Mouse (Mus musculus): ENCODE data around the gene Neurod4. TPM values are rescaled to one million over a fixed set of nuclear protein-coding genes. Genes with fewer than 3 reads are reported as not detected.
"Not testable (repeated sequence)": the region's sequence is repeated elsewhere in the genome, so short reads cannot be mapped to it uniquely, and the experiment has no call there.

The Neurod4 gene
- polyA plus RNA-seq, 1 experiment: 0.04 TPM

DNA sequence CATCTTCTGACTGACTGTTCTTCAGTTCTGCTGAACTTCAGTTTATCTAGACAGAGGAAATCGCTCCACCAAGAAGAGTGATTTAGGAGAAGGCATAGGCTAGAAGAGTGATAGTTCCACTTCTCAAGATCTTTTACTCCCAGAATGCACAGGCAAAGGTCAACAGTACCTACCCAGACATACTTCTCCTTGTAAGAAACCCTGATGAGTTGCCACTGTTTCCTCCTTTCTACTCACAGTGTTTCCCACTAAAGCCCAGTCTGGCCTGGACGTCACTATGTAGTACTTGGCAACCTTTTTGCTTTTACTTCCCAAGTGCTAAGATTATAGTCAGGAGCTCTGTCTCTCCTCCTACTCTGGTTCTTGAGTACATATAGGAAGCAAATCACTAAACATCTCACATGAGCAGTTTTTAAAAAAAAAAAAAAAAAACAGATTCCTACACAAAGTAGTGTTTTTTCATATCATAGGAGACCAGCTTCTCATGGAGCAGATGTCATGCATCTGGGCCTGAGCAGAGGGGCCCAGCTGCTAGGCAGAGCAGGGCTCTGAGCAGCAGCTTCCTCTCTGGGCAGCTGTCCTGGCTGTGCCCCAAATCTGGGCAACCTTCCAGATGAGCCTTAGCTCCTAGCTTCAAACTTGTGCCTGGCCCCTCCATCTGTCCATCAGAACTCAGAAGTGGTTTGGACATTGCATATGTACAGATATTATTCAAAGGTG lies 34.2 kb upstream of the Neurod4 start:
- no peak overlapping the region for H3K27ac ChIP-seq (ENCODE audit: insufficient read depth, low read length)
- 42% methylated on average over 2 of the region's 2 CpGs for WGBS
- no peak for DNase-seq (ENCODE audit: low read depth in 1 of 2, low spot score in 2 of 2)
- no peaks in the 10 kb centered on the region for H3K36me3 ChIP-seq (ENCODE audit: control insufficient read depth, insufficient read depth, low read length)
- TF ChIP-seq CTCF (IDR thresholded peaks at IDR 0.05; ENCODE audit: extremely low read depth, insufficient read depth, insufficient read length, insufficient replicate concordance): no peak
- no peaks in the 10 kb centered on the region for H3K27me3 ChIP-seq (ENCODE audit: control insufficient read depth, insufficient read depth, low read length)
- no peak overlapping the region for H3K4me3 ChIP-seq (ENCODE audit: extremely low read depth, insufficient read depth, insufficient read length)
- H3K4me1 ChIP-seq (ENCODE audit: control insufficient read depth, insufficient read depth, insufficient read length): no peaks in the 10 kb centered on the region

DNA sequence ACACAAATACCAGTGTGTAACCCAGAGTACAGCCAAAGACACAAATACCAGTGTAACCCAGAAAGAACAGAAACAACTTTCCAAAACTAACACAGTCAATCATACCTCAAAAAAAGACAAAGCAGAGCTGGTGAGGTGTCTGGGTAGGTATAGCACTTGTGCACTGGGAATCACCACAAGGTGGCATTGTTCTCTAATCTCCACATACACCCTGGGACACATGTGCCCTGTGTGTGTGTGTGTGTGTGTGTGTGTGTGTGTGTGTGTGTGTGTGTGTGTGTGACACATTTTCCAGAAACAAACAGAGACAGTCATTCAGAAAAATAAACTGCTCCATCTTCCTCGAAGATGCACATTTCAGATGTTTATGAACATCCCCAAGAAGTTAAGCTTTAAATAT lies 33.5 kb upstream of the Neurod4 start:
- 43% methylated on average over 1 of the region's 1 CpGs for WGBS
- peak; percentile 41 to 52 for DNase-seq (ENCODE audit: low read depth in 1 of 2, low spot score in 2 of 2)
- no peaks in the 10 kb centered on the region for H3K27me3 ChIP-seq (ENCODE audit: control insufficient read depth, insufficient read depth, low read length)

DNA sequence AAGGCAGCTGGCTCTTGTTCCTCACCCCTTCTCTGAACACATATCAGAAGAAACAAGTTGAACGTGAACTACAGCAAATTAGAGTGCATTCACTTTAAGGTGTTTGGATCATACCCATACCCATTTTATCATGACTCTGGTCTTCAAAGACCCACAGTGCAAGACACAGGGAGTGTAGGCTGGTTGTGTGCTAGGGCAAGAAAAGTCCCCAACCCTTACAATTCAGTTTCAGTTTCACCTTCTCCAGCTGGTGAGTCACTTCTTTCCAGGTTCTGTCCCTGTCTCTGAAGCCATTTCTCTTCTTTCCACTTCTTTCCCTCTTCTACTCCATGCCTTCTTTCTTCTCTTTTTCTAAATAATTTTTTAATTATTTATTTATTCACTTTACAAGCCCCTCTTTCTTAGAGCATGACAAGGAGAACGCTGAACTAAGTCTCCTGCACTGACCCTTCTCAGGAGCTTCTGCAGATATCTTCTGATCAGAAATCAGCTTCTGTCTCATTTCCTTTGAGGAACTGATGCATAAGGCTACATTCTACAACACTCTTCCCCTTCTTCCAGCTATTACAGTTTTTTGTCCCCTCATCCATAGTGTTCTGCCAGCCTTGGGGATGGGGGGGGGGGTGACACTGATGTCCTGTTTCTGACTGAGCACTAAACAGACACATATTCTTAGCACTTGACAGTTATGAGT lies 31.6 kb upstream of the Neurod4 start:
- Histone ChIP-seq H3K27ac (ENCODE audit: insufficient read depth, low read length) (no peak overlapping the region), H3K27me3 (ENCODE audit: control insufficient read depth, insufficient read depth, low read length) (no peaks in the 10 kb centered on the region), H3K4me3 (ENCODE audit: extremely low read depth, insufficient read depth, insufficient read length) (no peak overlapping the region), H3K4me1 (ENCODE audit: control insufficient read depth, insufficient read depth, insufficient read length) (no peaks in the 10 kb centered on the region), H3K36me3 (ENCODE audit: control insufficient read depth, insufficient read depth, low read length) (no peaks in the 10 kb centered on the region)
- no peak for DNase-seq (ENCODE audit: low read depth in 1 of 2, low spot score in 2 of 2)
- WGBS: 15% methylated on average over 2 of the region's 2 CpGs
- TF ChIP-seq POLR2A (IDR thresholded peaks at IDR 0.05; ENCODE audit: low read depth, low read length): no peak
- TF ChIP-seq CTCF (IDR thresholded peaks at IDR 0.05; ENCODE audit: extremely low read depth, insufficient read depth, insufficient read length, insufficient replicate concordance): no peak

More for the DNA sequence above, 33.5 kb upstream of the Neurod4 start:
- no peak overlapping the region for H3K27ac ChIP-seq (ENCODE audit: insufficient read depth, low read length)
- no peaks in the 10 kb centered on the region for H3K36me3 ChIP-seq (ENCODE audit: control insufficient read depth, insufficient read depth, low read length)
- H3K4me3 ChIP-seq (ENCODE audit: extremely low read depth, insufficient read depth, insufficient read length): no peak overlapping the region
- H3K4me1 ChIP-seq (ENCODE audit: control insufficient read depth, insufficient read depth, insufficient read length): no peaks in the 10 kb centered on the region
- TF ChIP-seq CTCF (IDR thresholded peaks at IDR 0.05; ENCODE audit: extremely low read depth, insufficient read depth, insufficient read length, insufficient replicate concordance) (peak; percentile 50; the same call in 1 of the 2 replicates), POLR2A (IDR thresholded peaks at IDR 0.05; ENCODE audit: low read depth, low read length) (no peak)

DNA sequence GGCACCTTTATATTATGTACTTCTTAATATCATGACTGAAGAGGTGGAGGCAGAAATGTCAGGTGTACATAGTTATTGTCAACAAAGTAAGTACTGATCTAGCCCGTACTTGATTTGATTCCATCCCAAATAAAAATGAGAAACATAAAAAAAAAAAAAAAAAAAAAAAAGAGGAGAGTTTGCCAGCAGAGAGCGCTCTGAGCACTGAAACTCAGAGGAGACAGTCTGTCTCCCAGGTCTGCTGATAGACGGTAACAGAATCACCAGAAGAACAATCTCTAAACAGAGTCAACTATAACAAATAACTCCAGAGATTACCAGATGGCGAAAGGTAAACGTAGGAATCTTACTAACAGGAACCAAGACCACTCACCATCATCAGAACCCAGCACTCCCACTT lies 24.1 kb upstream of the Neurod4 start:
- H3K4me1 ChIP-seq (ENCODE audit: control insufficient read depth, insufficient read depth, insufficient read length); H3K36me3 ChIP-seq (ENCODE audit: control insufficient read depth, insufficient read depth, low read length); H3K27me3 ChIP-seq (ENCODE audit: control insufficient read depth, insufficient read depth, low read length); H3K27ac ChIP-seq (ENCODE audit: insufficient read depth, low read length); H3K4me3 ChIP-seq (ENCODE audit: extremely low read depth, insufficient read depth, insufficient read length); DNase-seq (ENCODE audit: low read depth in 1 of 2, low spot score in 2 of 2): not testable (repeated sequence)
- 74% methylated on average over 4 of the region's 5 CpGs for WGBS

DNA sequence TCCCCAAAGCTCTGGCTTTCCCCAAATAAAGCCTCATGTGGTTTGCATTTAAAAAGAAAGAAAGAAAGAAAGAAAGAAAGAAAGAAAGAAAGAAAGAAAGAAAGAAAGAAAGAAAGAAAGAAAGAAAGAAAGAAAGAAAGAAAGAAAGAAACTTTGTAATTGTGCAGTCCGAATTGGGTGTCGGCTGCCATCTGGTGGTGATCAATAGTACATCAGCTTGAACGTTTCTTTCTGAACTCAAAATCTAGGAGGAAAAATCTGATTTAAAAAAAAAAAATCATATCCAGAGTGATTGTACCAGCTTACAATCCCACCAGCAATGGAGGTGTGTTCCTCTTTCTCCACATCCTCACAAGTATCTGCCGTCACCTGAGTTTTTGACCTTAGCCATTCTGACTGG lies 18.7 kb upstream of the Neurod4 start:
- H3K4me3 ChIP-seq (ENCODE audit: extremely low read depth, insufficient read depth, insufficient read length); H3K27me3 ChIP-seq (ENCODE audit: control insufficient read depth, insufficient read depth, low read length); H3K36me3 ChIP-seq (ENCODE audit: control insufficient read depth, insufficient read depth, low read length); DNase-seq (ENCODE audit: low read depth in 1 of 2, low spot score in 2 of 2); H3K27ac ChIP-seq (ENCODE audit: insufficient read depth, low read length); H3K4me1 ChIP-seq (ENCODE audit: control insufficient read depth, insufficient read depth, insufficient read length): not testable (repeated sequence)
- 20% methylated on average over 4 of the region's 4 CpGs for WGBS

DNA sequence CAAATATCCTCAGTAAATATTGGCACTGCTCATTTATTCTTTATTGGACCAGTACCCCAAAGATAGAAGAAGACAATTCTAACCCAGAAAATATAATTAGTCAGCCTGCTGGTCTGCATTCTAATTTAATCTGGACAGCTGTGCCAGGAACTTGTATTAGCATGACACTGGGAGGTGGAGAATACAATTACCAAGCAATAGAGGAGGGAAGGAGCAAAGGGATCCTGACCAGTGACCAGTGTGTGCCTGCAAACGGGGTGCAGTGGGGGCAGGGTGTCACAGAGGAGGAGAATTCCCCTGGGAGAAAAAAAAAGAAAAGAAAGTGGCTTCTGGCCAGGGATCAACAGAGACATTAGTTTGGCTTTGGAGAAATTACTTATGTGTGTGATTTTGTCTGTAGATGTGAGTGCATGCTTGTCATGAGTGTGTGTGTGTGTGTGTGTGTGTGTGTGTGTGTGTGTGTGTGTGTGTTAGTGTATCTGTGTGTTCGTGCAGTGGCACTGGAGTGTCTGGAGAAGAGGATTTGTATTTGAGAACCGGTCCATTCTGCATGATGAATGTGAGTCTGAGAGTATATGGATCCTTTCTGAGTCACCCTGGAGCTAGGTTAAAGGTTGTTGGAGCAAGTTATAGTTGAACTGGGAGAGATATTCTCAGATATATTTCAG lies 13.8 kb upstream of the Neurod4 start:
- Histone ChIP-seq H3K36me3 (ENCODE audit: control insufficient read depth, insufficient read depth, low read length) (no peaks in the 10 kb centered on the region), H3K27me3 (ENCODE audit: control insufficient read depth, insufficient read depth, low read length) (no peaks in the 10 kb centered on the region; the same call in 1 of the 2 replicates), H3K27ac (ENCODE audit: insufficient read depth, low read length) (no peak overlapping the region), H3K4me1 (ENCODE audit: control insufficient read depth, insufficient read depth, insufficient read length) (no peaks in the 10 kb centered on the region), H3K4me3 (ENCODE audit: extremely low read depth, insufficient read depth, insufficient read length) (no peak overlapping the region)
- no peak for DNase-seq (ENCODE audit: low read depth in 1 of 2, low spot score in 2 of 2)
- TF ChIP-seq POLR2A (IDR thresholded peaks at IDR 0.05; ENCODE audit: low read depth, low read length): no peak
- TF ChIP-seq CTCF (IDR thresholded peaks at IDR 0.05; ENCODE audit: extremely low read depth, insufficient read depth, insufficient read length, insufficient replicate concordance): no peak
- 45% methylated on average over 3 of the region's 3 CpGs for WGBS

DNA sequence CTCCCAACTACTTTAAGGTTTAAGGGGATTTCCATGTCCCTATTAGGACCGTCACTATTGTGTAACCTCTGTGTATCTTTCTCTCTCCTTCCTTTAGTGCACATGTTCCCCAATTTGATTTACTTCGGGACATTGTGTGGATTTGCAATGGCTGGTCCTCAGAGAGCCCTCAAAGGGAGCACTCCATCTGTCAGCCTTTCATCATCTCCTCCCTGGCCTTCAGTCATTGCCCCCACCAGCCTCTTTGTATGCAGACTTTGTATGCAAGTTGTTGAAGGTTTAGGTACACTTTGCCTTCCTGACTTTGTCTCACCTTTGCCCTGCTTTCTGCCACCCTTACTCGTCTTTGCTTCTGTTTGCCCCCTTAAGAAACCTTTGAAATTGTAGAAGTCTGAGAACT lies 8.0 kb upstream of the Neurod4 start:
- Histone ChIP-seq H3K27ac (ENCODE audit: insufficient read depth, low read length) (no peak overlapping the region), H3K4me1 (ENCODE audit: control insufficient read depth, insufficient read depth, insufficient read length) (no peaks in the 10 kb centered on the region)

More for the DNA sequence above, 8.0 kb upstream of the Neurod4 start:
- Histone ChIP-seq H3K36me3 (ENCODE audit: control insufficient read depth, insufficient read depth, low read length) (no peaks in the 10 kb centered on the region), H3K27me3 (ENCODE audit: control insufficient read depth, insufficient read depth, low read length) (no peaks in the 10 kb centered on the region; the same call in 1 of the 2 replicates), H3K4me3 (ENCODE audit: extremely low read depth, insufficient read depth, insufficient read length) (no peak overlapping the region)
- TF ChIP-seq POLR2A (IDR thresholded peaks at IDR 0.05; ENCODE audit: low read depth, low read length) (no peak), CTCF (IDR thresholded peaks at IDR 0.05; ENCODE audit: extremely low read depth, insufficient read depth, insufficient read length, insufficient replicate concordance) (no peak)
- no peak for DNase-seq (ENCODE audit: low read depth in 1 of 2, low spot score in 2 of 2)
- 59% methylated on average over 3 of the region's 3 CpGs for WGBS
